Mouse (Mus musculus) ES-Bruce4 (cell line): ENCODE results near the gene Fam229a. TPM values are rescaled to one million over a fixed set of nuclear protein-coding genes. Genes with fewer than 3 reads are reported as not detected.

Experiments used
- H3K27ac ChIP-seq: 2 replicates; pipeline ENCODE4 v1.5.1; 2012; ENCODE audit warnings: low read length, inconsistent platforms; ENCODE audit not compliant: insufficient read depth
- H3K27me3 ChIP-seq: 2 replicates; pipeline ENCODE4 v1.6.1; 2012; ENCODE audit warnings: mild to moderate bottlenecking, low read length, inconsistent platforms; ENCODE audit not compliant: control insufficient read depth, poor library complexity, insufficient read depth, severe bottlenecking
- H3K36me3 ChIP-seq: 2 replicates; pipeline ENCODE4 v1.6.1; 2012; ENCODE audit warnings: inconsistent platforms, mild to moderate bottlenecking, low read length, moderate library complexity; ENCODE audit not compliant: control insufficient read depth, poor library complexity, insufficient read depth, severe bottlenecking
- H3K4me1 ChIP-seq: one replicate; pipeline ENCODE4 v1.8.1; 2011; ENCODE audit warnings: low read length; ENCODE audit not compliant: control insufficient read depth, insufficient read depth
- H3K4me3 ChIP-seq: 2 replicates; pipeline ENCODE4 v1.5.1; 2011; ENCODE audit warnings: low read depth, mild to moderate bottlenecking, low read length
- H3K9ac ChIP-seq: 2 replicates; pipeline ENCODE4 v1.6.1; 2012; ENCODE audit warnings: low read depth, mild to moderate bottlenecking, inconsistent platforms; ENCODE audit not compliant: poor library complexity, severe bottlenecking
- H3K9me3 ChIP-seq: replicated peaks from 2 replicates; pipeline ENCODE4 v1.6.1; 2012; ENCODE audit warnings: mild to moderate bottlenecking, low read length, inconsistent platforms; ENCODE audit not compliant: control insufficient read depth, poor library complexity, insufficient read depth, severe bottlenecking
- CTCF ChIP-seq: IDR thresholded peaks from one replicate; pipeline ENCODE4 v1.8.1; 2011; ENCODE audit warnings: low read depth, low read length
- EP300 ChIP-seq: IDR thresholded peaks from 2 replicates; pipeline ENCODE4 v1.6.1; 2011; ENCODE audit warnings: low read depth, low read length; ENCODE audit not compliant: insufficient read depth
- POLR2A ChIP-seq: IDR thresholded peaks from one replicate; pipeline ENCODE4 v1.8.1; 2011; ENCODE audit warnings: low read length; ENCODE audit not compliant: insufficient read depth
- polyA plus RNA-seq: library from polyadenylated mRNA; stranded (reverse); fragments of >200 nt; gene quantifications from 2 replicates; pipeline ENCODE4 v1.2.4, GENCODE M21; 2011; ENCODE audit warnings: low read depth; ENCODE audit not compliant: missing spikeins, insufficient read depth, insufficient read length

Gene Fam229a
- polyA plus RNA-seq, 1 experiment: not detected

GRCm38 (mm10) chr4:129479863-129480262 is 11.1 kb upstream of the Fam229a start:
- Histone ChIP-seq H3K4me1 (no peaks in the 10 kb centered on the region), H3K9me3 (no peaks in the 10 kb centered on the region), H3K27me3 (no peaks in the 10 kb centered on the region), H3K27ac (no peak overlapping the region), H3K4me3 (no peak overlapping the region), H3K36me3 (peaks cover 9% of the 10 kb centered on the region), H3K9ac (no peak overlapping the region)
- no peak for TF ChIP-seq POLR2A

DNA sequence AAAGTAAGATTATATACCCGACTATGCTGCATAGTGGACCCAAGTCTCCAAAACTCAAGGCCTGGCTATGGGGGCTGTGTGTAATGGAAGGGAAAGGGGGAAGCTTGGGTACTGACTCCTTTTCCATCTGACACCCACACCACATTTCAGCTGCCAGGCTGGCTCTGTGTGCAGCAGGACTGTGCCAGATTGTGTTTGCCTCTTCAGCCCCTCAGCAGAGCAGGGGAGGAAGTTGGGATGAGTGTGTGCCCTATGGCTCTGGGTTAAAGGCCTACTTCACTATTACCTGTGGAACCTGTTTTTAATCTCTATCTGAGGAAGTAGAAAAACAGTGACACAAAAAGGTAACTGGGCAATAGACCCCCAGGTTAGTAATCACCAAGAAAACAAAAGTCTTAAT is 9.9 kb upstream of the Fam229a start:
- no peaks in the 10 kb centered on the region for H3K27me3 ChIP-seq
- H3K4me1 ChIP-seq: no peaks in the 10 kb centered on the region
- H3K9me3 ChIP-seq: no peaks in the 10 kb centered on the region
- no peak overlapping the region for H3K27ac ChIP-seq
- no peak overlapping the region for H3K4me3 ChIP-seq
- peaks cover 9% of the 10 kb centered on the region for H3K36me3 ChIP-seq
- no peak for TF ChIP-seq CTCF
- no peak for TF ChIP-seq EP300
- no peak for TF ChIP-seq POLR2A
- H3K9ac ChIP-seq: no peak overlapping the region

GRCm38 (mm10) chr4:129494681-129495080 is 3.7 kb downstream of the Fam229a start:
- H3K27me3 ChIP-seq: no peaks in the 10 kb centered on the region
- no peak overlapping the region for H3K27ac ChIP-seq
- H3K4me3 ChIP-seq: no peak overlapping the region
- H3K4me1 ChIP-seq: peaks cover 10% of the 10 kb centered on the region
- H3K9ac ChIP-seq: no peak overlapping the region
- no peaks in the 10 kb centered on the region for H3K9me3 ChIP-seq
- TF ChIP-seq CTCF (peak; percentile 75), EP300 (0 out of 2 replicates have a peak, but pooled peaks have one; percentile 38), POLR2A (no peak)
- no peaks in the 10 kb centered on the region for H3K36me3 ChIP-seq

DNA sequence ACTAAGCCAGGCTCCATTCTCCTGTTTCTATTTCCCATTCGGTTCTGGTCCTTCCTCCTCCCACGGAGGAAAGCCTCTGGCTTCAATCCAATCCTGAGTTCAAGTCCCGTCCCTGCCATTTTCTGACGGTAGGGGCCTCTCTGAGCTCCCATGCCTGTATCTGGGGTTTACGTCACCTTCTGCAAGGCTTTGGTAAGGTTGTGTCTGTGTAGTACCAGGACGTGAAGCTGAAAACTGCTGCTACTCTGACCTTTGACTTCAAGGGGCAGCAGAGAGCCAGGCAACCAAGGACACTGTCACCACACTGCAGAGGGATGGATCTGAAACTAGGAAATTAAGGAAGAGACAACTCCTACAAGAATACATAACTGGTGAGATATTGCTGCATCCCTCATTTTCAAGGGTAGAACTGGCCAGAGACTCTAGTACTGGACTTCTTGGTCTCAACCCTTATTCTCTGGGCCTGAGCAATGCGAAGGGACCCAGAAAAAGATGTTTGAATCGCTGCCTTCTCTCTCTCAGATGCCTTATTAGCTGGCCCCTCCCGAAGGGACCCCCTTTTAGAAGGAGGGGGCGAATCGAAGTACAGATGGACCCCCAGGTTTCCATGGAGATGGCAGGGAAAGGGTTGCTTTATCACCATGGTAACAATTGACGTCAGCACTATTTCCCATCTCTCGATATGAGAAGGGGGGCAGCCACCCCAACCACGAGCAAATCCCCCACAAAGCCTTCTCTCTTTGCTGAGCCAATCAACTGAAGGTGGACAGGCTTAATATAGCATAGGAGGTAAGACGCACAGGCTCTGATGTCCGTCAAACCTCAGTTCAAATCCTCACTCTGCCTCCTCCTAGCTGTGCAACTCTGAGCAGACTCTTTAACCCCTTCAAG is 4.9 kb downstream of the Fam229a start:
- no peaks in the 10 kb centered on the region for H3K27me3 ChIP-seq
- peaks cover 8% of the 10 kb centered on the region for H3K4me1 ChIP-seq
- H3K9ac ChIP-seq: no peak overlapping the region
- no peak overlapping the region for H3K27ac ChIP-seq
- TF ChIP-seq POLR2A: no peak
- peak; percentile 59 for TF ChIP-seq CTCF
- H3K36me3 ChIP-seq: no peaks in the 10 kb centered on the region
- H3K9me3 ChIP-seq: no peaks in the 10 kb centered on the region
- no peak overlapping the region for H3K4me3 ChIP-seq

GRCm38 (mm10) chr4:129496631-129497030 is 5.6 kb downstream of the Fam229a start:
- Histone ChIP-seq H3K27ac (no peak overlapping the region), H3K9me3 (no peaks in the 10 kb centered on the region), H3K9ac (no peak overlapping the region), H3K27me3 (no peaks in the 10 kb centered on the region), H3K4me1 (peaks cover 8% of the 10 kb centered on the region), H3K4me3 (no peak overlapping the region), H3K36me3 (no peaks in the 10 kb centered on the region)
- TF ChIP-seq POLR2A (no peak), CTCF (no peak), EP300 (no peak)

DNA sequence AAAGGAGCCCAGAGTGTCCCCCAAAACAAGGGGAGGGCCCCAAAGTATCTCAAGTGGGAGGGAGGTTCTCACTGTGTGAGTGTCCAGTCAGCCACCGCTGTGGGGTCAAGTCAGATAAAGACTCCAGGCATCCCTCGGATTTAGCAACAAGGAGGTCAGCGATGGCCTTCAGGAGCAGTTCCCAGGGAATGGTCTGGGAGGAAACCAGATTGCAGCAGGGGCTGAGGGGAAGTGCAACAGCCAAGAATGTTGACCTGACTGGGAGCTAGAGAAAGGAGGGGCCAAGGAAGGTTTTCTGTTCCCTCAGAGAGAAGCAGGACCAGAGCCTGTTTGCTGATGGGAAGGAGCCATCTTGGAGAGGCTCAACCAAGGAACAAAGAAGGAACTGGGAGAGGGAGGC is 8.0 kb downstream of the Fam229a start:
- peaks cover 17% of the 10 kb centered on the region for H3K4me1 ChIP-seq
- peak overlapping the region; percentile 80 for H3K27ac ChIP-seq
- TF ChIP-seq POLR2A: no peak
- TF ChIP-seq EP300: no peak
- TF ChIP-seq CTCF: no peak
- peak overlapping the region; percentile 73 for H3K9ac ChIP-seq
- H3K4me3 ChIP-seq: 0 out of 2 replicates have a peak overlapping the region, but pooled peaks have one; percentile 55
- no peaks in the 10 kb centered on the region for H3K27me3 ChIP-seq
- no peaks in the 10 kb centered on the region for H3K36me3 ChIP-seq
- no peaks in the 10 kb centered on the region for H3K9me3 ChIP-seq
